Mouse (Mus musculus) effector memory CD4-positive, alpha-beta T cell, adult 7 months (primary cell): ENCODE results near the gene Zfp53. TPM values are rescaled to one million over a fixed set of nuclear protein-coding genes. Genes with fewer than 3 reads are reported as not detected.

Experiments
- polyA plus RNA-seq: library from polyadenylated mRNA; unstranded; fragments of 100-300 nt; shearing (Covaris generic); gene quantifications from one replicate; pipeline ENCODE4 v1.2.1, GENCODE M21; 2017

The Zfp53 gene
- polyA plus RNA-seq, result 61.5 TPM

DNA sequence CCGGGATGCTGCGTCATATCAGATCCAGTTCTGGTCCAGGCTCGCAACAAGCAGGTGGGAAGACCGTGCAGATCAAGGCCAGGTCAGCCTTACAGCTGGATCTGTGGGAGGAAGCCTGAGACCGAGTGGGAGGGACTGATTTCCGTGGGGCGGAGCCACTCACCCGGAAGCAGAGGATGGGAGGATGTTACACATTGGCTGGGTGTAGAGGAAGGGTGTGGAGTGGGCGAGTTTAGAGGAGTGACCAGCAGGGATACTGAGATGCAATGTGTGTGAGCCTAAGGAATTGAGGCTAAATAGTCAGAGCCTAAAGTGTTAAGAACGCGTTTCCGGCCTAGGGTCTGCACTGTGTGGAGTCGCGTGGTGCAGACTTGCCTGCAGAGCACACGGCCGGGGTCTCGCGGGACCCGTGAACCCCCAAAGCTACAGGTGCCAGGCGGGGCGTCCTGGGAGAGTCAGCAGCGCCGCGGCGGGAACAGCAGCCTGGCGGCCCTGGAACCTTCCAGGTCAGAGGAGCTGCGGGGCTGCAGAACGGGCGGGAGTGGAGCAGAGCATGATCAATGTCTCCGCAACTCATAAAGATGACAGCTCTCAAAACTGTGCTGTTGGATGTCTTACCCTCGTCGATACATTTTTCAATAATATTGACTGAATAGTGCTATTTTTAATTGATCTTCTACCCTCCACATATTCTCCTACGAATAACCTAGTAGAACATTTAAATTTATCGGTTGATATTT lies at the start of gene Zfp53:
TSS of gene Zfp53 (plus strand) at position 239 of the 740 bp plus-strand sequence.

DNA sequence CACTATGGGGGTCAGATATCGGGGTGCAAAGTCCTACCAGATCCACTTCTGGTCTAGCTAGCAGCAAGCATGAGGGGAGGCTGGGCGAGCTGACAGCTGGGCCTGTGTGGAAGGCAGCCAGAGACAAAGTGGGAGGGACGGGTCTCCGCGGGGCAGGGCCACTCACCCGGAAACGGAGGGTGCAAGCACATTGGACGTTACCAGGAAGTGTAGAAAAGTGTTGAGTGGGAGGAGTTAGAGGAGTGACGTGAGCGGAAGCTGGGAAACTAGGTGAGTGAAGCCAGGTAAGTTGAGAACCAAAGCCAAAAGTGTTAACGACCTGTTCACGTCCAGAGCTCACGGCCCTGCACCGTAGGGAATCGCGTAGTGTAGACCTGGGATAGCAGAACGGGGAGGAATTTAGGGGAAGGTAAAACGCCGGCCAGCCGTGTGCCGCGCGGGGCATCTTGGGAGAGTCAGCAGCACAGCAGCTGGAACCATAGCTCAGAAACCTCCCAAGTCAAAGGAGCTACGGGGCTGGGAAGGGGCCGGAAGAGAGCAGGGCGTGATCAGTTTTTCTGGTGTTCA lies 38.6 kb upstream of the Zfp53 start, which contains the start of gene Zfp51:
TSS of gene Zfp51 (plus strand) at position 237 of the 567 bp plus-strand sequence.

DNA sequence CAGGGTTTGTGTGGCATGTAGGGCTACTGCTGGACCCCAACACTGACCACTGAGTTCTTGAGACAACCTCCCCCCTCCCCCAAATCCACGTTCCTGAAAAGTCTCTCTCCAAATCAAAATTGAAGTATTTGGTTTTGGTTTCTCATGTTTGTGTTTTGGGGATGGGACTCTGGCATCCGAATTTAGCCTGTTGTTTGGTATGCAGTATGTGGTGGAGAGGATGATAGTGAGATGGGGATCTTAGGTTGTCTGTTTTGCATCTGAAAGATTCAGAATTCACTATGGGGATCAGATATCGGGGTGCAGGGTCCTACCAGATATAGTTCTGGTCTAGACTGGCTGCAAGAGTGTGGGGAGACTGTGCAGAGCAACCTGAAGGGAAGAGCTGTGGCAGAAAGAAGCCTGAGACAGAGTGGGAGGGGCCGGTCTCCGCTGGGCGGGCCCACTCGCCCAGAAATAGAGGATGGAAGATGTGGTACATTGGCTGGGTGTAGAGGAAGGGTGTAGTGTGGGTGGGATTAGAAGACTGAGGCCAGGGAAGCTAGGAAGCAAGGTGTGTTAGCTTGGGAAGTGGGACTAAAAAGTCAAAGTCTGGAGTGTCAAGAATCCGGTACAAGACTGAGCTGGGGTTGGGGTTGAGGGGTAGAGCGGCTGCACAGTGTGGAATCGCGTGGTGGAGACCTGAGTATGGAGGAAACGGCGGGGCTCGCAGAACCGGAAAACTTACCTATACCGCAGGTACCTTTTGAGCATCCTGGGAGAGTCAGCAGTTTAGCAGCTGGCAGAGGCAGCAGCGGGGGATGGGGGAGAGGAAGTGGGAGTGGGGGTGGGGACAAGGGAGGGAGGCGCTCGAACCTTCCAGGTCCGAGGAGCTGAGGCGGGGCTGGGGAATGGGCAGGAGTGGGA lies 46.6 kb downstream of the Zfp53 start, which contains the start of gene Zfp52:
TSS of gene Zfp52 (plus strand) at position 444 of the 906 bp plus-strand sequence.

Other genes starting within 250 kb of the Zfp53 start
- gene Vmn1r235, start 232.6 kb upstream of the Zfp53 start, polyA plus RNA-seq, result 0.49 TPM
- gene Vmn1r236, start 206.1 kb upstream of the Zfp53 start, polyA plus RNA-seq, result not detected
- gene Vmn1r237, start 177.1 kb upstream of the Zfp53 start, polyA plus RNA-seq, result 0.59 TPM
- 15.6 TPM for gene Zfp677, start 105.2 kb upstream of the Zfp53 start, polyA plus RNA-seq
- gene Zfp54, start 65.8 kb upstream of the Zfp53 start, polyA plus RNA-seq, result 4.4 TPM
- gene Zfp51, start 38.6 kb upstream of the Zfp53 start, polyA plus RNA-seq, result 59.8 TPM
- 14.9 TPM for gene Zfp52, start 46.5 kb downstream of the Zfp53 start, polyA plus RNA-seq
- gene Zfp948, start 78.0 kb downstream of the Zfp53 start, polyA plus RNA-seq, result 1.4 TPM
- 3.3 TPM for gene Zfp983, start 161.6 kb downstream of the Zfp53 start, polyA plus RNA-seq
- gene Gm10226, start 202.9 kb downstream of the Zfp53 start, polyA plus RNA-seq, result 7.4 TPM
- 2.0 TPM for gene Zfp760, start 218.7 kb downstream of the Zfp53 start, polyA plus RNA-seq
- 0.52 TPM for gene Zfp229, start 241.8 kb downstream of the Zfp53 start, polyA plus RNA-seq